Mouse (Mus musculus): ENCODE results near the gene D17Wsu92e.

DNA sequence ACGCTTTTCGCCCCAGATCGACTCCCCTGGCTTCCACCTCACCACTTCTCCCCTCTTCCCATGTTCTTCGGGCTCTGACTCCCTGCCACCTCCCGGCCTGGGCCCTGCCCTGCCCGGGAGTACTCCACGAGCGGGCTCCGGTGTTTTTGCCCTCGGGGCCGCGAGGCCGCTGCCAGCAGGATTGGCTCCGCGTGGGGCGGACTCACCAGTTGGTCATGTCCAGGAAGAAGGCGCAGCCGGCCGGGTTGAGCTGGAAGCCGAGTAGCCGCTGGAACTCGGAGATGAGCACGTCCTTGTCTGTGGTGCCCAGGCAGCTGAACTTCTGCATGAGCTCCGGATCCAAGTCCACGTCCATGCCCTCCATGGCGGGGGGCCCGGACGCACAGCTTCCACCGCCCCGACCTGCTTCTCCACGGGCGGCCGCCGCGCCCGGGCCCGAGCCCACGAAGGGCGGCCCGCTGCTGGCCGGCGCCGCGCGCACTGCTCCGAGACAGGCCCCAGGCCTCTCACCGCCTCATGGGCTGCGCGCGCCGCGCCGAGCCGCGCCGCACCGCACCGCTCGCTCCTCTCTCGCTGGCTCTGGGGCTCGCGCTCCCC is 379 bp downstream of the D17Wsu92e start:
- TF ChIP-seq CTCF (IDR thresholded peaks at IDR 0.05; ENCODE audit: control insufficient read depth, insufficient read depth, low read length): no peak
- TF ChIP-seq POLR2A (IDR thresholded peaks at IDR 0.05; ENCODE audit: borderline replicate concordance, control insufficient read depth, low read depth, low read length): no peak

All from bone marrow, adult 2 months (tissue).